Mouse (Mus musculus) E14TG2a.4 (cell line): Measurements from ENCODE around the gene Itpk1.
A peak's percentile ranks its signal among the peaks of the same experiment; 100 is the strongest.

Experiments
- H3K27me3 ChIP-seq: 2 replicates; pipeline ENCODE4 v1.6.1; 2014; ENCODE audit warnings: low read length, control low read depth; ENCODE audit not compliant: insufficient read depth
- H3K36me3 ChIP-seq: 2 replicates; pipeline ENCODE4 v1.6.1; 2014; ENCODE audit warnings: low read length, control low read depth; ENCODE audit not compliant: insufficient read depth
- H3K4me1 ChIP-seq: replicated peaks from 2 replicates; pipeline ENCODE4 v1.6.1; 2014; ENCODE audit warnings: low read depth, low read length, control low read depth
- H3K4me3 ChIP-seq: replicated peaks from 2 replicates; pipeline ENCODE4 v1.5.1; 2014; ENCODE audit warnings: mild to moderate bottlenecking, low read length
- H3K9me3 ChIP-seq: 2 replicates; pipeline ENCODE4 v1.6.1; 2014; ENCODE audit warnings: low read length, control low read depth
- CTCF ChIP-seq: conservative IDR thresholded peaks from 2 replicates; pipeline ENCODE4 v1.5.1; 2014; ENCODE audit warnings: low read length
- NANOG ChIP-seq: IDR thresholded peaks from 2 replicates; pipeline ENCODE4 v1.6.1; 2014; ENCODE audit warnings: borderline replicate concordance, low read length, mixed read lengths
- POU5F1 ChIP-seq: IDR thresholded peaks from 2 replicates; pipeline ENCODE4 v1.6.1; 2014; ENCODE audit warnings: low read length, borderline replicate concordance

The Itpk1 gene

GRCm38 (mm10) chr12:102733381-102733780 is 28.7 kb upstream of the Itpk1 start:
- no peak overlapping the region for H3K4me3 ChIP-seq
- no peak for TF ChIP-seq NANOG
- TF ChIP-seq POU5F1: no peak
- TF ChIP-seq CTCF: peak; percentile 88
- no peaks in the 10 kb centered on the region for H3K36me3 ChIP-seq
- H3K27me3 ChIP-seq: no peaks in the 10 kb centered on the region
- H3K9me3 ChIP-seq: no peaks in the 10 kb centered on the region
- H3K4me1 ChIP-seq: peaks cover 48% of the 10 kb centered on the region

- Histone ChIP-seq H3K9me3 (no peaks in the 10 kb centered on the region), H3K27me3 (no peaks in the 10 kb centered on the region), H3K4me3 (peak overlapping the region; percentile 51), H3K36me3 (no peaks in the 10 kb centered on the region), H3K4me1 (peaks cover 71% of the 10 kb centered on the region)
- no peak for TF ChIP-seq NANOG
- no peak for TF ChIP-seq CTCF
- TF ChIP-seq POU5F1: no peak
Observed at GRCm38 (mm10) chr12:102730798-102731619, 26.3 kb upstream of the Itpk1 start.

GRCm38 (mm10) chr12:102729855-102730797 is 25.4 kb upstream of the Itpk1 start:
- Histone ChIP-seq H3K36me3 (no peaks in the 10 kb centered on the region), H3K27me3 (no peaks in the 10 kb centered on the region), H3K4me3 (peak overlapping the region; percentile 51), H3K4me1 (peaks cover 80% of the 10 kb centered on the region), H3K9me3 (no peaks in the 10 kb centered on the region)
- TF ChIP-seq NANOG: no peak
- TF ChIP-seq CTCF: no peak

- no peaks in the 10 kb centered on the region for H3K9me3 ChIP-seq
- no peaks in the 10 kb centered on the region for H3K36me3 ChIP-seq
- H3K27me3 ChIP-seq: no peaks in the 10 kb centered on the region
- H3K4me1 ChIP-seq: peaks cover 94% of the 10 kb centered on the region
- peak overlapping the region; percentile 53 for H3K4me3 ChIP-seq
- TF ChIP-seq NANOG (no peak), CTCF (no peak), POU5F1 (no peak)
Observed at GRCm38 (mm10) chr12:102725761-102726175, 21.0 kb upstream of the Itpk1 start.

GRCm38 (mm10) chr12:102725146-102725545 is 20.4 kb upstream of the Itpk1 start:
- Histone ChIP-seq H3K27me3 (no peaks in the 10 kb centered on the region), H3K4me1 (peaks cover 97% of the 10 kb centered on the region), H3K36me3 (no peaks in the 10 kb centered on the region), H3K4me3 (peak overlapping the region; percentile 53; the same call in 1 of the 2 replicates), H3K9me3 (no peaks in the 10 kb centered on the region)
- TF ChIP-seq CTCF: no peak
- TF ChIP-seq NANOG: no peak
- TF ChIP-seq POU5F1: no peak

- no peaks in the 10 kb centered on the region for H3K36me3 ChIP-seq
- H3K4me1 ChIP-seq: peaks cover 97% of the 10 kb centered on the region
- H3K9me3 ChIP-seq: no peaks in the 10 kb centered on the region
- H3K4me3 ChIP-seq: no peak overlapping the region
- no peaks in the 10 kb centered on the region for H3K27me3 ChIP-seq
- no peak for TF ChIP-seq NANOG
- TF ChIP-seq POU5F1: no peak
- TF ChIP-seq CTCF: no peak
Observed at GRCm38 (mm10) chr12:102723861-102724260, 19.1 kb upstream of the Itpk1 start.

GRCm38 (mm10) chr12:102722966-102723365 is 18.2 kb upstream of the Itpk1 start:
- Histone ChIP-seq H3K4me3 (peak overlapping the region; percentile 57; the same call in 1 of the 2 replicates), H3K4me1 (peaks cover 97% of the 10 kb centered on the region), H3K9me3 (no peaks in the 10 kb centered on the region), H3K36me3 (no peaks in the 10 kb centered on the region), H3K27me3 (no peaks in the 10 kb centered on the region)
- no peak for TF ChIP-seq NANOG
- no peak for TF ChIP-seq POU5F1
- TF ChIP-seq CTCF: no peak

GRCm38 (mm10) chr12:102722451-102722850 is 17.7 kb upstream of the Itpk1 start:
- H3K27me3 ChIP-seq: no peaks in the 10 kb centered on the region
- peak overlapping the region; percentile 57 for H3K4me3 ChIP-seq
- no peaks in the 10 kb centered on the region for H3K9me3 ChIP-seq
- peaks cover 97% of the 10 kb centered on the region for H3K4me1 ChIP-seq
- H3K36me3 ChIP-seq: no peaks in the 10 kb centered on the region
- TF ChIP-seq NANOG (no peak), POU5F1 (no peak), CTCF (no peak)
